Mouse (Mus musculus): ENCODE measurements at regions not wholly inside any gene's neighbourhood (a gene's known extent, or its start where the extent isn't known, plus 50 kb on each side); places are given as distances from the start of the nearest gene placed in this dataset.

GRCm38 (mm10) chr13:112044372-112044771 lies 235.6 kb upstream of the Map3k1 start:
- no peak for DNase-seq

DNA sequence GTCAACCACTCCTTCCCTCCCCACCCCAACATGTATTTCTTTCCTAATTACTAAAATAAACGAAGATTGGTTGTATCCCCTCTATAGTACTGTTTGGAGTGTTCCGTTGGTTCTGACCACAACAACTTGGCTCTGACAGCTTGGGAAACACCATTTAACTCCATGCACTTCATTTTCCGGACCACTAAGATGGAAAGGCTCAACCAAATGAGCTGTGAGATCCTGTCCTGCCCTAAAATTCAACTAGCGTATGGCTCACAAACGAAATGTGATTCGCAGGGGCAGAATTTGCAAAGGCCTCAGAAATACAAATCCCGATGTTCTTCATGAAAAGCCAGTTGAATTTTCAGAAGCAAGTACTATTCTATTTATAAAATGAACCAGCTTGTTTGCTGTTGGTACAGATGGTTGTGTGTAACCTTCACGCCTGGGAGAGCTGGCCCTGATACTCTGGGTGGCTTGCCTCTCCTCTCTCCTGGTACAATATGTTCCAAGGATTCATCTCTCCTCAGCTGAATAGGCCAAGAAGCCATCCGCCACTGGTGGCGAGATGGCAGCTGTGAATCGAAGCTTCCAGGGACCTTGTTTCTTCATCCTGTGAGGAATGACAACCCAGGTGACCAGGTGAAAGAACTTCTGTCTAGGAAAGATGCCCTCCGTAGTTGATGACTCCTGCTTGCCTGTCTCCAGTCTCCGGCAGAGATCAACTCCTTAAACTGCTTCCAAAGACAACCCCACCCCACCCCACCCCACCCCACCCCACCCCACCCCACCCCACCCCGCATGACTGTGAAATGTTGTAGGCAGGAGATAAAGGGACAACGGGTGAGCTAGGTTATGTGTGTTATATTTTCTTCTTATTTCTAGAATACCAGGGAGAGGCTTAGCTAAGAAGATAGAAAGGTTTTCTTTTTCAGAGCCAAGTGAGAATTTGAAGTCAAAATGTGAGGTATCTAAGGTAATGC lies 237.7 kb upstream of the Map3k1 start:
- no peak for DNase-seq

DNA sequence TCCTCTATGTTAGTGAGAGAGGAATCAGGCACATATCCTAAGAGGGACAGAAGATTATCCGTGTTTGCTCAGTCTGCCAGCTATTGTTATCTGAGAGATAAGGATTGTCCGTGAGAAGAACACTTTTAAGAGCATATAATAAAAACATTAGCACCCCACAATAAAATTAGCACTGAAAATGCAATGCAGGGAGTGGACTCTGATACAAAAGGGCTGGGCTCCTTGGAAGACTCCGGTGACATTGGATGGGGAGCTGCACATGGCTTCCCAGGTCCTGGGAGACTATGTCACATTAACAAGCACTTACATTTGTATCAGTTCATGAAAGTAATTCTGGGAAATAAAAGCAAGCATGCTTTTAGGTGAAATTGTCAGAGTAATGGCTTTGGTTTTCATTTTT lies 238.6 kb upstream of the Map3k1 start:
- DNase-seq: no peak

DNA sequence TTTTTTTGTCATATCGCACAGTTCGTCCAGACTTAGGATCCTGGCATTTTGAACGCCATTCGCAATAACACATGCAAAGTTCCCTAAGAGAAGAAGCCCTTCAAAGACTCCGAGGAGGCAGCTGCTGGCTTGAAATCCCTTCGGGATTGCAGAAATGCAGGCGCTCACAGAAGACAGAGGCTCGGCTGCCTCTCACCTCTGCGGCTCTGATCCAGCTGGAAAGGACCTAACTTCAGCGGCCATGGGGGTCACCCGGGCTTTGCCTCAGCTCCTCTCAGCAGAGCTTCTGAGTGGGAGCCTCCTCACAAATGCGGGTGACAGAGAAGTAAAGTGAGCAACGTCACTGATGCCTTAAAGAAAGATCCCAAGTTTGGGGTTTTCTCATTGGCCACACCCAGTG lies 239.1 kb upstream of the Map3k1 start:
- no peak for DNase-seq

- DNase-seq: no peak
Observed at GRCm38 (mm10) chr13:112048327-112048726, 239.5 kb upstream of the Map3k1 start.

GRCm38 (mm10) chr13:112050892-112051291 lies 237.4 kb upstream of the Ankrd55 start:
- no peak for DNase-seq

DNA sequence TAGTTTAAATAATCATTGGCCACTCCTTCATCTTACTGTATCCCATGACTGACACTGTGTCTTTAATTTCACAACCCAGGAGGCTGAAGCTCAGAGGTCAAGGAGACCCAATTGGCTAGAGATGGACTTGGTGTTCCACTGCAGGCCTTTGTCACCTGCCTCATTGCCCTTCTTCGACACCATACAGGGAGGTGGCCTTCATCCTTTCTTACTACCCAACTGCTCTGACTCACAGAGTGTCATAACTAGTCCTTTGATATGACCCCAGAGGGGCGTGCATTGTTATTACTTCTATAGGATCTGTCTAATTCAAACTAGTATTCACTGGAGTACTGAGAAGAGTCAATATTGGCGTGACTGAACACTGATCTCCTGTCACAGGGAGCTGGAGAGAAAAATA lies 236.2 kb upstream of the Ankrd55 start:
- DNase-seq: no peak

- no peak for DNase-seq
Observed at GRCm38 (mm10) chr13:112052456-112052855, 235.8 kb upstream of the Ankrd55 start.

GRCm38 (mm10) chr13:112054879-112055371 lies 233.3 kb upstream of the Ankrd55 start:
- DNase-seq: no peak

DNA sequence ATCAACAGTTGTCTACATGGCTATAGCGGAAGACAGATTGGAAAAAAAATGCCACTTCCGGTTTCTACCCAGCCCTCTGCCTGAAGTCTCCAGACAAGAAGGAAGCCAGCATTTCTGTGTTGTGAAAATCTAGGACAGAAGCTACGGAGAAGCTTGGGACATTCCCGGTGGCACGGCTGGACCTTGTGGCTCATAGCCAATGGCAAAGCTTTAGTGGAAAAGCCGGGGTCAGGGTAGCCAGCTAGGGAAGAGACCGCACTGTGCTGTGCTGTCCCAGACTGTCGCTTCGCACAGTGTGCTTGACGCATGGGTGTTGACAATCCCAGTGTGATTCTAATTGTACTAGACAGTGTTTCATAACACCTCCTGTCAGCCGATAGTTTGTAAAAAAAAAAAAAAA lies 230.0 kb upstream of the Ankrd55 start:
- no peak for DNase-seq

DNA sequence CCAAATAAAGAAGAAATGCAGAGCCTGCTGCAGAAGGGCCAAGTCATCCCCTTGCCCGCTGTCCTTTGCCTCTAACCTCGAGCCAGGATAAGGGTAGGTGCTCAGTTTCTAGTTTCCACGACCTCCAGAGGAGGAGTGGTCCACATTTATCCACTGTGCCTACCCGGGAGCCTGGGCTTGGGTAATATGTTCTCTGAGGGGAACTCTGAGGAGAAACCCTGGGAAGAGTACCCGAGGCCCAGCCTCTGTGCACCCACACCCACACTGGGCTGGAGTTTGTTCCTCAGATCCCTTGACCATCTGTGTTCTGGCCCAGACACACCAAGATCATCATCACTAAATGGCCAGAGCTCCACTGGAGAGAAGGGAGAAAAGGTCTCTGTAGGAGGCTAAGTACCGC lies 229.5 kb upstream of the Ankrd55 start:
- no peak for DNase-seq

- no peak for DNase-seq
Observed at GRCm38 (mm10) chr13:112062024-112062423, 226.2 kb upstream of the Ankrd55 start.

DNA sequence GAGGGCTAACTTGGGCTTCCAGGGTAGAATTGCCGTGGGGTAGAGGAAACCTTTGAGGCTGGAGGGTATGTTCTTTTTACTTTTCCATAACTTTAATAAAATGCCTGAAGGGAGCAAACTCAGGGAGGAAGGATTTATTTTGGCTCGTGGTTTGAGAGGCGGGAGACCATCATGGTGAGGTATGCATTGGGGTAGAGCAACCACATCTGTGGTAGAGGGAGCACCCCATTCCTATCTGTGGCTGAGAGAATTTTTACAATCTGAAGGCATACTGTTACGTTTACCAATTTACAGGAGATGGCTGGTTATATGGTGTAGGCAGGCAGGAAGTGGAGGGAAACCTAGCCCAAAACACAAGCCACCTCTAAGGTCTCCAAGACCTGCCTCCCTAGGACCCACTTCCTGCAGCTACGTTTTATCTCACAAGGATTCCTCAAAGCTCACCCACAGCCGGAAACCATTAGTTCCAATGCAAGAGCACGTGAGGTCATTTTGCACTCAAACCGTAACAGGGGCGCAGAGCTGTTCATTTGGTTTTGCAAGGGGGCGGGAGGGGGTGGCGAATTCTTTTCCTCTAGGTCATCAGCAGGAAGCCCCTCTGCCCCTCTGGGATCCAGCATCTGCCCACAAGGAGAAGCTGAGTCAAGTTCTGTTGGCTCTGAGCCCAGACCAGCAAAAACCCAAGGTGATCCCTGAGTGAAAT lies 224.7 kb upstream of the Ankrd55 start:
- no peak for DNase-seq

GRCm38 (mm10) chr13:112064681-112065080 lies 223.6 kb upstream of the Ankrd55 start:
- no peak for DNase-seq

DNA sequence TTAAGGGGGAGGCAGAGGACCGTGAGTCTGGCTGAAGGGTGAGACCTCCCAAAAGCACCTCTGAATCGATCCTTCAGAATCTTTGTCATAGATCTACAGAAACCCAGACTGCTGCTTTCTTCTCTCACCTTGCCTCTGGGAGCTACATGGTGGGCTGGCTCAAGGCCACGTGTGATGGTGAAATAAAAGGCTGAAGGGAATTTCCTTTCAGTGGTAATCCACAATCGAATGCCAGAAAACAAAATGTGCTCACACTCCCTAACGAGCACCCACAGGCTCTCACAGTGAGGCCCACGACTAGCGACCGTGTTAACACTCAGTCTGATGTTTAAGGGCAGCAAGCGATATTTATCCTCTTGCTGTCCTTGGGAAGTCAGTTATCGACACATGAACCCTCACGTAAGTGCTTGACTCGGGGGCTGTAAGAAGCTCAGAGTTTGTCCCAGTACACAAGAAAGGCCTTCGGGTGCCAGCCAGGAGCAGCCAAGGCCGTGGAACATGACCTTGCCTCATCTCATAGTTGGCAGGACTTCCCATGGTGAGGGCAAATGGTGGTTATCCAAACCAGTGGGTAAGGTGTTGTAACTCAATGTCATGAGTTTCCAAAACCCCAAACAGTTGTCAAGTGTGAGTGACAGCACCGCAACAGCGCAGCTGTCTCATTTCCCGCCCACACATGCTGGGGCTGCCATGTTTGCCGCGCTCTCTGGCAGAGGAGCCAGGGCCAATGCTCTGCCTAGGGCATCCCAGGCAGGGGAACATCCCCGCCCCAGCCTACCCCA lies 221.0 kb upstream of the Ankrd55 start:
- DNase-seq: no peak

DNA sequence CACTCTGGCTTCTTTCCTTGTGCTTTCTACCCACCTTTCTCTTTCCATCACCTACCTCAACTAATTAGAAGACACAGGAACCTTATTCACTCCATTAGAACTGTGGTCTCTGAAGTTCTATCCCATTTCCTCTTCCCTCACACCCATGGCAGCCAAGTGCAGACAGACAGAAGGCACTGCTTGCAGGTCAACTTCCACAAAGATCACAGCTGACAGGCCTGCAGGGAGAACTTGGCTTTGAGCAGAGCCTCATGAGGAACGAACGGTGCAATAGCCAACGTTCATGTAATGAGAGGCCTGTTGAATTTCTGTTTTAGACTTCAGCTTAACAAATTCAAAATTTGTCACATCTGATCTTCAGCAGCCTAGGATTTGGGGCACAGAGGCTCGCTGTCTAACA lies 217.5 kb upstream of the Ankrd55 start:
- no peak for DNase-seq

GRCm38 (mm10) chr13:112071209-112071955 lies 216.9 kb upstream of the Ankrd55 start:
- no peak for DNase-seq

GRCm38 (mm10) chr13:112071956-112072314 lies 216.3 kb upstream of the Ankrd55 start:
- DNase-seq: no peak

GRCm38 (mm10) chr13:112073519-112074406 lies 214.5 kb upstream of the Ankrd55 start:
- DNase-seq: no peak

- no peak for DNase-seq
Observed at GRCm38 (mm10) chr13:112075847-112076479, 212.3 kb upstream of the Ankrd55 start.

DNA sequence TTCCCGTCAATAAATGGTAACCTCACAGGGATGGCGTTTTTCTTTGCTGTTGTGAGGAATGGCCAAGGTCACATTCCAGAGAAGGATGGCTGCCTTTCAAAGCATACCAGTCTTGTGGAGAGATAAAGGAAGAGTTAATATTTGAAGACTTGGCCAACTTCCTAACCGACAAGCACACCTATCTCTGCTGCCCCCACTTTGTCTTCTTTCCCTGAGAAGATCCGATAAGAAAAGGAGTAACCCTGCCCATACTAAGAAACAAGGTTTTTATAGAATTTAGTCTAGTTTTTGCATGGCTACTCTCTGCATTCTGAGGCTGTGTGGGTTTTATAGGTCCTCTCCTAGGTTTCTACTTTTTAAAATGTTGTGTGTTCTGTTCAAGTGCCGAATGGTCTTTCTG lies 210.2 kb upstream of the Ankrd55 start:
- no peak for DNase-seq

All from right cerebral cortex, postnatal 14 days (tissue).